Mouse (Mus musculus): Measurements from ENCODE around the gene Rnase13. TPM values are rescaled to one million over a fixed set of nuclear protein-coding genes. Genes with fewer than 3 reads are reported as not detected.

Gene Rnase13
- polyA plus RNA-seq, 1 experiment from 2014 or later: not detected

DNA sequence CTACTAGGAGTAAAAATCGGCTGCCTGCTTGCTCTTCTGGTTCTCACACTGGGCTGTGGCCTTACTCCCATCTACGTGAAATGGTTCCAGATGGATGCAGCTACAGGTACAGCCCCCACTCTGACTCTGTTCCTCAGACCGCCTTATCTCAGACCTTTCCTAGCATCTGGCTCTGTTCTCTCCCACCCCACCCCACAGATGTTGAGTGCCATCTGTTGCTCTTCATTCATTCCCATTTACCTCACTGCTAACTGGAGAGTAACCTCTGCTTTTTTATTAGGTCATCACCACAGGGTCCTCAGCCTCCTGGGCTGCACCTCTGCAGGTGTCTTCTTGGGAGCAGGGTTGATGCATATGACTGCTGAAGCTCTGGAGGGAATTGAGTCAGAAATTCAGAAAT lies 28.8 kb downstream of the Rnase13 start:
- no peak for ATAC-seq (ENCODE audit: insufficient read depth, low FRiP score, low TSS enrichment)
- peaks cover 15% of the 10 kb centered on the region for H3K36me3 ChIP-seq (ENCODE audit: control insufficient read depth, insufficient read depth, low read length)
- WGBS: 62% methylated on average over 3 of the region's 3 CpGs
- H3K4me1 ChIP-seq (ENCODE audit: control insufficient read depth, insufficient read depth, low read length): no peaks in the 10 kb centered on the region
- DNase-seq (ENCODE audit: low spot score): no peak
- H3K4me3 ChIP-seq (ENCODE audit: low read depth, low read length): no peak overlapping the region
- H3K4me2 ChIP-seq (ENCODE audit: low read depth): no peak overlapping the region
- no peak overlapping the region for H3K27ac ChIP-seq (ENCODE audit: low read depth, low read length)
- no peak overlapping the region for H3K9ac ChIP-seq (ENCODE audit: low read length)
- no peaks in the 10 kb centered on the region for H3K27me3 ChIP-seq (ENCODE audit: control insufficient read depth, insufficient read depth, low read length)
- no peaks in the 10 kb centered on the region for H3K9me3 ChIP-seq (ENCODE audit: control insufficient read depth, low read length)

DNA sequence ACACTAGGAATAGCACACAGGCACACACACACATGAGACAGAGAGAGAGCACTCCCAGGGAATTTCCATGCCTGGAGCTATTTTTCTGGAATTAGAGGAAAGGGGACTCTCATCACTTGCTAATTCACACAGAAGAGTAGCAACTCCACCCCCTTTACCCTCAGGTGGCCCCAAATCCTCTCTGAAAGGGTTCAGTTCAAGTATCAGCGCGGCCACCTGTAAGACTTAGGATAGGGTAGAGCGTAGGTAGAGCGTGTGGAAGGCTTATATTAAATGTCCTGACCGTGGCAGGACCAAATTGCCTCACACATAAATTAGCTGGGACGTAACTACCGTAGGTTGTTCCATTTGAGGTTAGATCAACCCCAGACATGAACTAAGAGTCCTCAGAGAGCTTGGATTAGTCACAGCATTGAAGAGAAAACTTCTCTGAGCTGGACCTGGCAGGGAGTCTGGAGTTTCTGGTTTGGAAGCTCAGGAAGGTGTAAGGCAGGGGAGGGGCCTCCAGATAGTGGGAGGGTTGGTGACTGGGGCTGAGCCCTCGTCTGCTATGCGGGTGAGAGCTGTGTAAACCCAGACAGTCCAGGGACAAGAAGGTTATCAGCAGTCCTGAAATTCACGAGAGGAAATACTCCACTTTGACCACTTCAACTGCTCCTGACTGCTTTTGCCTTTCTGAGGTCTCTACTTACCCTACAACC lies 29.3 kb downstream of the Rnase13 start:
- no peaks in the 10 kb centered on the region for H3K27me3 ChIP-seq (ENCODE audit: control insufficient read depth, insufficient read depth, low read length)
- H3K4me2 ChIP-seq (ENCODE audit: low read depth): no peak overlapping the region
- H3K9me3 ChIP-seq (ENCODE audit: control insufficient read depth, low read length): no peaks in the 10 kb centered on the region
- H3K27ac ChIP-seq (ENCODE audit: low read depth, low read length): no peak overlapping the region
- DNase-seq (ENCODE audit: low spot score): no peak
- no peak overlapping the region for H3K4me3 ChIP-seq (ENCODE audit: low read depth, low read length)
- no peak for ATAC-seq (ENCODE audit: insufficient read depth, low FRiP score, low TSS enrichment)
- H3K9ac ChIP-seq (ENCODE audit: low read length): no peak overlapping the region
- 32% methylated on average over 10 of the region's 10 CpGs for WGBS
- peaks cover 15% of the 10 kb centered on the region for H3K36me3 ChIP-seq (ENCODE audit: control insufficient read depth, insufficient read depth, low read length)
- H3K4me1 ChIP-seq (ENCODE audit: control insufficient read depth, insufficient read depth, low read length): no peaks in the 10 kb centered on the region

DNA sequence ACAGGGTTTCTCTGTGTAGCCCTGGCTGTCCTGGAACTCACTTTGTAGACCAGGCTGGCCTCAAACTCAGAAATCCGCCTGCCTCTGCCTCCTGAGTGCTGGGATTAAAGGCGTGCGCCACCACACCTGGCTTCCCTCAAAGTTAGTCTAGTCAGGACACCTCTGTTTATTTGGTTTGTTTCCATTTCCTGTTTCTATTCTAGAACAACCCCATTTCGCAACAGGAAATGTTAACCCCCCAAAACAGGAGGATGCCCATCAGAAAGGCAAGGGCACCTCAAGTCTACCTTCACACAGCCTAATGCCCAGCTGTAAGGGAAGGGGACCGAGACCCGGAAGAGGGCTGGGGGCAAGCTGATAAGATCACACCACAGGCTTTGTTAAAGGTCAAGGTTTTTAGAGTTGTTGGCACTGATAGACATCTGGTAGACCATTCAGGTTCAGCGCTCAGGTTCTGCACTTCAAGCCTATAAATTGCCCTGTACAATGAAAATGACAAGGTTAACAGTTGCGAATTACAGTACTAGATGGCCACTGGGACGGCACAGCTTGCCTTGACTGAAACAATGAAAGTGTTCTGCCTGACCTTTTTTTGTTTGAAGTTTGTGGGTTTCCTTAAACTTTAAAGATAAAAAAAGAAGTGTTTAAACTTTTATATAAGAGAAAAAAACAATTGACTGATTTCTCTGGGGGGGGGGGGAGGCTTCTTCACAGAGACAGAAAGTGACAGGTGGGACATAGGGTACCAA lies 30.2 kb downstream of the Rnase13 start, which contains the start of gene Slc39a2:
Gene Slc39a2, plus strand, starts transcription at position 699 of the 749 bp plus-strand sequence.
- Histone ChIP-seq H3K27ac (ENCODE audit: low read depth, low read length) (no peak within 1 kb of the TSS), H3K9ac (ENCODE audit: low read length) (no peak within 1 kb of the TSS), H3K4me3 (ENCODE audit: low read depth, low read length) (no peak within 1 kb of the TSS), H3K4me2 (ENCODE audit: low read depth) (no peak within 1 kb of the TSS), H3K4me1 (ENCODE audit: control insufficient read depth, insufficient read depth, low read length) (no peaks in the 10 kb centered on the region), H3K27me3 (ENCODE audit: control insufficient read depth, insufficient read depth, low read length) (no peaks in the 10 kb centered on the region), H3K9me3 (ENCODE audit: control insufficient read depth, low read length) (no peaks in the 10 kb centered on the region), H3K36me3 (ENCODE audit: control insufficient read depth, insufficient read depth, low read length) (peaks cover 18% of the 10 kb centered on the region)
- no peak for ATAC-seq (ENCODE audit: insufficient read depth, low FRiP score, low TSS enrichment)
- 94% methylated on average over 9 of the region's 9 CpGs for WGBS
- no peak for DNase-seq (ENCODE audit: low spot score)

DNA sequence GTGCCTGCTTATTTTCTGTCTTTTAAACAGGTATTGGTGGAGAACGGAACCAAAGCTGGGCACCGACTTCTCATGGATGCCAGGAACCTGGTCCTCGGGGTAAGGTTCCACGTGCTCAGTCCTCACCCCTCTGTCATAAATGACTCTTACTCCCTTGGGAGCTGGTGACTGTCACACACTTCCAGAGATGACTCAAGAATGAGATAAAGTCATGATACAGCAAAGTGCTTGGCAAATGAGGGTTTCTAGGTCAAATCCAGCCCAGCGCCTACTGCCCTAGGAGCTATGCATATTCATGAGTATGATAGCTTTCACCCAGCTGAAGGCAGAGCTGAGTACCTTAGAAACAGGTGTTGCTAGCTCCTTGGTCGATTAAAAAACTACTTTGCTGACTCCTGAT lies 32.7 kb downstream of the Rnase13 start:
- Histone ChIP-seq H3K9me3 (ENCODE audit: control insufficient read depth, low read length) (no peaks in the 10 kb centered on the region), H3K27ac (ENCODE audit: low read depth, low read length) (no peak overlapping the region), H3K4me3 (ENCODE audit: low read depth, low read length) (no peak overlapping the region), H3K9ac (ENCODE audit: low read length) (no peak overlapping the region), H3K36me3 (ENCODE audit: control insufficient read depth, insufficient read depth, low read length) (peaks cover 21% of the 10 kb centered on the region), H3K4me2 (ENCODE audit: low read depth) (no peak overlapping the region), H3K27me3 (ENCODE audit: control insufficient read depth, insufficient read depth, low read length) (no peaks in the 10 kb centered on the region), H3K4me1 (ENCODE audit: control insufficient read depth, insufficient read depth, low read length) (peaks cover 6% of the 10 kb centered on the region; the same call in 1 of the 2 replicates)
- 88% methylated on average over 6 of the region's 6 CpGs for WGBS
- ATAC-seq (ENCODE audit: insufficient read depth, low FRiP score, low TSS enrichment): no peak
- no peak for DNase-seq (ENCODE audit: low spot score)

DNA sequence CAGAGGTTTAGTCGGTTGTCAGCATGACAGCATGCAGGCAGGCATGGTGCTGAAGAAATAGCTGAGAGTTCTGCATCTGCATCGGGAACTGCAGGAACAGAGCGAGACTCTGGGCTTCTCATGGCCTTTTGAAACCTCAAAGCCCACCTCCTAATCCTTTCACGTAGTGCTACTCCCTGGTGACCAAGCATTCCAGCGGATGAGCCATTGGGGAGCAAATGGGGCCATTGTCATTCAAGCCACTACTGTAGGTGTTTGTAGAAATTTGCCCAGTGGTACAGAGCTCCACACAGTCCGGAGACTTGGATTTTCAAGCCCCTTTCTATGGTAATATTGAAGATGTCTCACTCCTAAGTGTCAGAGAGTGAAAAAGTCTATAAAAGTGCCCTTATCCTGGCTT lies 36.5 kb downstream of the Rnase13 start:
- ATAC-seq (ENCODE audit: insufficient read depth, low FRiP score, low TSS enrichment) (no peak), DNase-seq (ENCODE audit: low spot score) (no peak)
- Histone ChIP-seq H3K36me3 (ENCODE audit: control insufficient read depth, insufficient read depth, low read length) (peaks cover 19% of the 10 kb centered on the region), H3K4me1 (ENCODE audit: control insufficient read depth, insufficient read depth, low read length) (peaks cover 6% of the 10 kb centered on the region; the same call in 1 of the 2 replicates), H3K4me3 (ENCODE audit: low read depth, low read length) (peak overlapping the region; percentile 82; the same call in 1 of the 2 replicates), H3K9ac (ENCODE audit: low read length) (no peak overlapping the region), H3K4me2 (ENCODE audit: low read depth) (peak overlapping the region; percentile 81; the same call in 1 of the 2 replicates), H3K9me3 (ENCODE audit: control insufficient read depth, low read length) (no peaks in the 10 kb centered on the region), H3K27me3 (ENCODE audit: control insufficient read depth, insufficient read depth, low read length) (no peaks in the 10 kb centered on the region), H3K27ac (ENCODE audit: low read depth, low read length) (no peak overlapping the region)
- 58% methylated on average over 6 of the region's 6 CpGs for WGBS

DNA sequence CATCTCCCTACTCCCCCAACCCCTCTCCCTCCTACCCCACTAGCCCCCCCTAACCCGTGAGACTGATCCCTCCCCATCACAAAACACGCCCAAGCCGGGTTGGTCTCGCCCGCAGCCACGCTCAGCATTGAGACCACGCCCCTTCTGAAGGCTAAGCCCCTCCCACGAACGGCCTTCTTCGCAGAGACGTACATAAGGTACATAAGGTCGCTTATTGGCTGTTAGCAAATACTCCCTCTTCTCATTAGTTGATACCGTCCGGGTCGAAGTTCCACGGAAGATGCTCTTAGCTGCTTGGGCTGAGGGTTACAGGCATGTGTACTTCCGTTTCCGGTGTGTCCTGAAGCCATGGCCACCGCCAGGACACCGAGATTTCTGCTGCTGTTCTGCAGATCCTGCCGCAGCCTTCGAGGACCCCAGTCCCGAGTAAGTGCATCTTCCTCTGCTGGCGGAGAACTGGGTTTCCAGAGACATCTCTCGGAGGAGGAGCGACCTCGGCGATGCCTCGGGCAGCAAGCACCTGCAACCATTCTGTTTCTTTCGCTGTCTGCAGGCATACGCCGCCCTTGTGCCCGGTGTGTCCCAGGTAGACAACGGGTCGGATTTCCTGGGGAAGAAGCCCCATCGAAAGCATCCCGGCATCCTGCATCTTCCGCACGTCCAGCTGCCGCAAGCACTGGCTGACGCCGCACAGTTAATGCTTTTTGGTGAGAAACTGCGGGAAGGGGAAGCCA lies 37.8 kb downstream of the Rnase13 start, which contains the start of gene Mettl17:
Gene Mettl17, plus strand, starts transcription at position 245 of the 734 bp plus-strand sequence.
- WGBS: under 1% methylated on average over 42 of the region's 43 CpGs
- Histone ChIP-seq H3K4me2 (ENCODE audit: low read depth) (peak within 1 kb of the TSS; percentile 81), H3K27me3 (ENCODE audit: control insufficient read depth, insufficient read depth, low read length) (no peaks in the 10 kb centered on the region), H3K9me3 (ENCODE audit: control insufficient read depth, low read length) (no peaks in the 10 kb centered on the region), H3K4me3 (ENCODE audit: low read depth, low read length) (peak within 1 kb of the TSS; percentile 82), H3K36me3 (ENCODE audit: control insufficient read depth, insufficient read depth, low read length) (peaks cover 11% of the 10 kb centered on the region; the same call in 1 of the 2 replicates), H3K4me1 (ENCODE audit: control insufficient read depth, insufficient read depth, low read length) (peaks cover 6% of the 10 kb centered on the region; the same call in 1 of the 2 replicates), H3K9ac (ENCODE audit: low read length) (peak within 1 kb of the TSS; percentile 69), H3K27ac (ENCODE audit: low read depth, low read length) (peak within 1 kb of the TSS; percentile 62)
- DNase-seq (ENCODE audit: low spot score) (peak; percentile 95), ATAC-seq (ENCODE audit: insufficient read depth, low FRiP score, low TSS enrichment) (peak; percentile 97)

DNA sequence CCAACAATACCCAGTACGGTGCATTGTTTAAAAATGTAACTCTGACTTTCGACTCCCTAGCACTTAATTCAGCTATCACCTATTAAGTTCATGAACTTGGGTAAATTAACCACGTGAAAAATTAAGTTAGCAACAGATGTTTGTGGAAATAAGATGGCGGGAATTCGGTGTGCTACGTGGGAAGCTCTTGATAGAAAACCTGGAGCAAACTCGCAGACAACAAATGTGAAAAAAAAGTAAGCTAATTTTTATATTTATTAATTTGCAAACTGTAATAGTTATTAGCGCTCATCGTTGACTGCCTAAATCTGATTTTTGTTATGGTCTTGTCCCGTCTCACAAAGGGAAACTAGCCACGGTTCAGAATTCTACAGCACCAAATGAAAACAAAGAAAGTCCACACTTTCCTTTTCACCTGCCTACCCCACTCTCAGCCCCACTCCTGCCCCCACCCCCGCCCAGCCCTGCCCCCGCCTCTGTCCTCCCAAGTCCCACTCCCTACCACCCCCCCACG lies 38.5 kb downstream of the Rnase13 start:
- Histone ChIP-seq H3K4me1 (ENCODE audit: control insufficient read depth, insufficient read depth, low read length) (peaks cover 6% of the 10 kb centered on the region; the same call in 1 of the 2 replicates), H3K4me3 (ENCODE audit: low read depth, low read length) (peak overlapping the region; percentile 82), H3K4me2 (ENCODE audit: low read depth) (peak overlapping the region; percentile 81), H3K9me3 (ENCODE audit: control insufficient read depth, low read length) (no peaks in the 10 kb centered on the region), H3K27me3 (ENCODE audit: control insufficient read depth, insufficient read depth, low read length) (no peaks in the 10 kb centered on the region), H3K36me3 (ENCODE audit: control insufficient read depth, insufficient read depth, low read length) (peaks cover 6% of the 10 kb centered on the region; the same call in 1 of the 2 replicates), H3K27ac (ENCODE audit: low read depth, low read length) (peak overlapping the region; percentile 39; the same call in 1 of the 2 replicates), H3K9ac (ENCODE audit: low read length) (peak overlapping the region; percentile 35)
- ATAC-seq (ENCODE audit: insufficient read depth, low FRiP score, low TSS enrichment) (peak; percentile 41), DNase-seq (ENCODE audit: low spot score) (no peak)
- WGBS: 1% methylated on average over 14 of the region's 14 CpGs

DNA sequence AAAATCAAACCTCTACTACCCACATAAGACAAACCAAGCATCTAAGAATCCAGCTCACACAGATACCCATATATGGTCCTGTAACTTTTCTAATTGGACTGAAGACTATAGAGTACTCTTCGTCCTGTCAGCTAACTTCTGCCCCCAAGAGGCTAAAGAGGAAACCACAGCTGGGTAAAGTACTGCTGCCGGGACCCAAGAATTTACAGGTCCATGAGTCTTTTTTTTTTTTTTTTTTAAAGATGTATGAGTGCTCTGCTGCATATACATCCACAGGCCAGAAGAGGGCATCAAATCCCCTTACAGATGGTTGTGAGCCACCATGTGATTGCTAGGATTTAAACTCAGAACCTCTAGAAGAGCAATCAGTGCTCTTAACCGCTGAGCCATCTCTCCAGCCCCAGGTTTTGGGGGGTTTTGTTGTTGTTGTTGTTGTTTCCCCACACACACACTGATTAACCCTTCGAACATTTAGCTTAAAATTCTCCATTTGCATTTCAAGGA lies 39.0 kb downstream of the Rnase13 start:
- DNase-seq (ENCODE audit: low spot score) (peak; percentile 71), ATAC-seq (ENCODE audit: insufficient read depth, low FRiP score, low TSS enrichment) (peak; percentile 36)
- peaks cover 6% of the 10 kb centered on the region; the same call in 1 of the 2 replicates for H3K4me1 ChIP-seq (ENCODE audit: control insufficient read depth, insufficient read depth, low read length)
- H3K4me2 ChIP-seq (ENCODE audit: low read depth): peak overlapping the region; percentile 81
- H3K4me3 ChIP-seq (ENCODE audit: low read depth, low read length): peak overlapping the region; percentile 82
- peaks cover 6% of the 10 kb centered on the region; the same call in 1 of the 2 replicates for H3K36me3 ChIP-seq (ENCODE audit: control insufficient read depth, insufficient read depth, low read length)
- peak overlapping the region; percentile 39; the same call in 1 of the 2 replicates for H3K27ac ChIP-seq (ENCODE audit: low read depth, low read length)
- WGBS: 2% methylated on average over 4 of the region's 4 CpGs
- H3K27me3 ChIP-seq (ENCODE audit: control insufficient read depth, insufficient read depth, low read length): no peaks in the 10 kb centered on the region
- H3K9ac ChIP-seq (ENCODE audit: low read length): peak overlapping the region; percentile 35
- H3K9me3 ChIP-seq (ENCODE audit: control insufficient read depth, low read length): no peaks in the 10 kb centered on the region
